27 mouse cellular contexts compared by ENCODE assay signal in the genomic region with DNA sequence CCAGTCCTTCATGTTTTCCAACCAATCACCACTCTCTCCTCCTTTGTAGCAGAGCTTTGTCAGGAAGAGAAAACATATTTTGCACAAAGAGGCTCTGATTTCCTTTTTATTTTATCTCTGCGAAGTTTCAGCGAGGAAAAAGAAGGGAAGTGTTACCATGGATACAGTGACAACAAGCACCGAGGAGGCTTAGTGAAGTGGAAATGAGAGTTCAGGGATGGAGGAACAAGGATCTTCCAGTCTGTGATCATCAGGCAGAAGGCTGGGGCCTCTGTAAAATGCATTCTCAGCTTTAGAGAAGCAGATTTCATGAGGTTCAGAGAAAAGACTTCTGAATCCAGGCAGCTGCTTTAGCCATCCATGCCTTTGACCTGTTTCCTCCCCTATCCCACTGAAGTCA.
DNase-seq lines count a peak whose midpoint lies in the region; ATAC-seq and TF ChIP-seq lines count a peak whose summit lies in the region.
"Had no signal": no experiment of that assay in that cellular context is flagged by ENCODE, and none has a peak within 500 bp of the region (broad histone marks: within the 10 kb centered on the region; RNA-seq: fewer than 3 reads in every experiment).

No protein-coding gene starts in this region.

- H3K4me2 ChIP-seq in forebrain, postnatal 0 days (ENCODE audit: low read depth), result no peak overlapping the region
- H3K4me2 ChIP-seq in forebrain, embryonic 11.5 days (ENCODE audit: low read depth, low read length, severe bottlenecking), result no peak overlapping the region
- H3K4me2 ChIP-seq: embryonic facial prominence, embryonic 13.5 days; heart, embryonic 13.5 days; liver, embryonic 15.5 days; lung, embryonic 15.5 days; neural tube, embryonic 12.5 days; stomach, embryonic 15.5 days had no signal

- H3K27ac ChIP-seq in forebrain, postnatal 0 days (ENCODE audit: low read depth, low read length), result no peak overlapping the region
- no peak overlapping the region for H3K27ac ChIP-seq in forebrain, embryonic 11.5 days (ENCODE audit: low read depth, low read length)
- H3K27ac ChIP-seq: embryonic facial prominence, embryonic 13.5 days; heart, embryonic 13.5 days; limb, embryonic 10.5 days; liver, embryonic 15.5 days; lung, embryonic 15.5 days; neural tube, embryonic 12.5 days; stomach, embryonic 15.5 days had no signal

- 10% methylated on average over 3 of the region's 3 CpGs for WGBS in forebrain, postnatal 0 days
- whole genome bisulfite sequencing in forebrain, embryonic 11.5 days, result 40% methylated on average over 3 of the region's 3 CpGs

- intact Hi-C loops in left cerebral cortex, postnatal 4 days (cut with DNase I), result no loop called here

- no peaks in the 10 kb centered on the region for H3K36me3 ChIP-seq in forebrain, postnatal 0 days (ENCODE audit: insufficient read depth)
- H3K36me3 ChIP-seq in forebrain, embryonic 11.5 days (ENCODE audit: control insufficient read depth, insufficient read depth, low read length), result no peaks in the 10 kb centered on the region
- H3K36me3 ChIP-seq: embryonic facial prominence, embryonic 13.5 days; heart, embryonic 13.5 days; limb, embryonic 10.5 days; liver, embryonic 15.5 days; lung, embryonic 15.5 days; neural tube, embryonic 12.5 days; stomach, embryonic 15.5 days had no signal

- no peak for TF ChIP-seq CTCF in forebrain, postnatal 0 days (IDR thresholded peaks at IDR 0.05; ENCODE audit: low read depth)

- no peaks in the 10 kb centered on the region for H3K27me3 ChIP-seq in forebrain, postnatal 0 days (ENCODE audit: insufficient read depth, low read length)
- H3K27me3 ChIP-seq in forebrain, embryonic 11.5 days (ENCODE audit: control insufficient read depth, insufficient read depth, low read length), result no peaks in the 10 kb centered on the region
- H3K27me3 ChIP-seq: embryonic facial prominence, embryonic 13.5 days; heart, embryonic 13.5 days; liver, embryonic 15.5 days; lung, embryonic 15.5 days; neural tube, embryonic 12.5 days; stomach, embryonic 15.5 days had no signal

- no peaks in the 10 kb centered on the region for H3K9me3 ChIP-seq in forebrain, postnatal 0 days (ENCODE audit: low read length)
- no peaks in the 10 kb centered on the region for H3K9me3 ChIP-seq in forebrain, embryonic 11.5 days (ENCODE audit: control insufficient read depth, low read length)
- H3K9me3 ChIP-seq: embryonic facial prominence, embryonic 13.5 days; heart, embryonic 13.5 days; limb, embryonic 10.5 days; liver, embryonic 15.5 days; lung, embryonic 15.5 days; neural tube, embryonic 12.5 days; stomach, embryonic 15.5 days had no signal

- no peak overlapping the region for H3K4me3 ChIP-seq in forebrain, postnatal 0 days (ENCODE audit: low read depth, low read length)
- H3K4me3 ChIP-seq in forebrain, embryonic 11.5 days (ENCODE audit: low read depth, low read length), result no peak overlapping the region
- H3K4me3 ChIP-seq: embryonic facial prominence, embryonic 13.5 days; erythroblast, embryonic 14.5 days; heart, embryonic 13.5 days; limb, embryonic 10.5 days; liver, embryonic 15.5 days; lung, embryonic 15.5 days; neural tube, embryonic 12.5 days; stomach, embryonic 15.5 days had no signal

- H3K9ac ChIP-seq in forebrain, postnatal 0 days, result no peak overlapping the region
- no peak overlapping the region for H3K9ac ChIP-seq in forebrain, embryonic 11.5 days (ENCODE audit: low read length)
- H3K9ac ChIP-seq: embryonic facial prominence, embryonic 13.5 days; heart, embryonic 13.5 days; liver, embryonic 15.5 days; lung, embryonic 15.5 days; neural tube, embryonic 12.5 days; stomach, embryonic 15.5 days had no signal

- peak; percentile 21 for DNase-seq in forebrain, postnatal 0 days
- no peak for DNase-seq in forebrain, embryonic 11.5 days (ENCODE audit: low spot score)
- DNase-seq in brain, adult 2 months (ENCODE audit: low read depth, low spot score), result peak; percentile 30
- DNase-seq in brain, embryonic 18.5 days (ENCODE audit: low read depth, low spot score), result peak; percentile 32
- DNase-seq in retina, embryonic 14.5 days (ENCODE audit: low spot score), result peak; percentile 58
- DNase-seq in left cerebral cortex, postnatal 4 days, result no peak
- no peak for DNase-seq in spleen, postnatal 4 days (ENCODE audit: low spot score in 2 of 2)
- DNase-seq: adrenal gland, postnatal 10 days; cerebellum, adult 11 months; cerebellum, adult 9-11 months; gastrocnemius, postnatal 25 days; heart, adult 18-20 months; heart, postnatal 14 days; kidney, adult 2 months; kidney, postnatal 10 days; liver; lung, postnatal 4 days; thymus, postnatal 25 days had no signal

- ATAC-seq in forebrain, postnatal 0 days, result peak; percentile 67
- no peak for ATAC-seq in forebrain, embryonic 11.5 days (replicated peaks; ENCODE audit: low FRiP score)
- ATAC-seq: activated CD4-positive, CD25-positive, alpha-beta regulatory T cell, adult 4 months had no signal

- no peaks in the 10 kb centered on the region for H3K4me1 ChIP-seq in forebrain, postnatal 0 days (ENCODE audit: insufficient read depth)
- no peaks in the 10 kb centered on the region for H3K4me1 ChIP-seq in forebrain, embryonic 11.5 days (replicated peaks; ENCODE audit: control insufficient read depth, insufficient read depth, low read length)
- H3K4me1 ChIP-seq: embryonic facial prominence, embryonic 13.5 days; heart, embryonic 13.5 days; limb, embryonic 10.5 days; liver, embryonic 15.5 days; lung, embryonic 15.5 days; neural tube, embryonic 12.5 days; stomach, embryonic 15.5 days had no signal

Comparison
In these comparisons a context has a peak if more than half of its experiments do, and no peak if none do; other contexts are left out.
1. DNase-seq: peak in forebrain, postnatal 0 days (single experiment), brain, adult 2 months (single experiment), brain, embryonic 18.5 days (single experiment) and retina, embryonic 14.5 days (single experiment); none in forebrain, embryonic 11.5 days (single experiment), left cerebral cortex, postnatal 4 days (single experiment) and spleen, postnatal 4 days (0 of 2).